Comparison of ENCODE assay signal across 9 mouse cellular contexts in the genomic region with DNA sequence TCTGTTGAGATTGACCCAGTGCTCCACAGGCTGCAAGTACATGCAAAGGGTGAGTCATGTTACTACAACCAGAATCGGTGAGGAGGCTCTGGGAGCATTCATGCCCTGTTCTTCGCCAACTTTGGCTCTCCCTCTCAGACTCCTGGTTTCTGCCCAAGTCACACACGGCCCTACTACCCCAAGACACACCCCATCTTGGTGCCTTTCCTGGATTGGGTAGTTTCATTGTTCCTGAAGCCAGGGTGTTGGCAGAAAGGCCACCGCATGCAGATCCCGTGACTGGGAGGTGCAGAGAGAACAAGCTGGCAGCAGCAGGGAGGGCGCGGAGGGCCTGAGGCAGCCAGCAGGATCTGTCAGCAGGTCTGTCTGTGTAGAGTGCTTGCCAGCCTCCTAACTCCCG.
DNase-seq lines count a peak whose midpoint lies in the region; ATAC-seq lines count a peak whose summit lies in the region.
"Had no signal": no experiment of that assay in that cellular context is flagged by ENCODE, and none has a peak within 500 bp of the region (broad histone marks: within the 10 kb centered on the region; RNA-seq: fewer than 3 reads in every experiment).

No protein-coding gene starts in this region.

- no peaks in the 10 kb centered on the region for H3K36me3 ChIP-seq in kidney, embryonic 16.5 days (ENCODE audit: insufficient read depth, low read length)

- peak; percentile 54 for DNase-seq in kidney, adult 9 months
- peak; percentile 88 for DNase-seq in adipocyte (ENCODE audit: low spot score)
- DNase-seq in heart, adult 18-20 months = peak; percentile 87 to 88
- peak; percentile 81 to 85 for DNase-seq in lung, adult 18-20 months
- no peak for DNase-seq in left cerebral cortex, adult 18-20 months (ENCODE audit: low spot score in 2 of 2)
- no peak for DNase-seq in frontal cortex, adult 2 months (ENCODE audit: extremely low spot score in 1 of 2, low spot score in 1 of 2)
- DNase-seq in frontal cortex, postnatal 14 days (ENCODE audit: low spot score in 2 of 2) = no peak

- peaks cover 27% of the 10 kb centered on the region for H3K4me1 ChIP-seq in kidney, embryonic 16.5 days (ENCODE audit: insufficient read depth, low read length)

- ATAC-seq in kidney, embryonic 16.5 days (ENCODE audit: low FRiP score, low TSS enrichment) = no peak

- no peak overlapping the region for H3K27ac ChIP-seq in kidney, embryonic 16.5 days (ENCODE audit: low read length)
- H3K27ac ChIP-seq: liver, embryonic 14.5 days had no signal

- no peak overlapping the region for H3K9ac ChIP-seq in kidney, embryonic 16.5 days (replicated peaks; ENCODE audit: low read length)
- H3K9ac ChIP-seq: liver, embryonic 14.5 days had no signal

- no peak overlapping the region for H3K4me2 ChIP-seq in kidney, embryonic 16.5 days (replicated peaks; ENCODE audit: low read depth, low read length)

- no peaks in the 10 kb centered on the region for H3K27me3 ChIP-seq in kidney, embryonic 16.5 days (ENCODE audit: insufficient read depth, low read length)

- 82% methylated on average over 8 of the region's 8 CpGs for WGBS in kidney, embryonic 16.5 days

- H3K4me3 ChIP-seq in kidney, embryonic 16.5 days (ENCODE audit: low read length) = no peak overlapping the region

- peaks cover 4% of the 10 kb centered on the region; the same call in 1 of the 2 replicates for H3K9me3 ChIP-seq in kidney, embryonic 16.5 days (ENCODE audit: low read length)

Comparison
In these comparisons a context has a peak if more than half of its experiments do, and no peak if none do; other contexts are left out.
1. DNase-seq: peak in kidney, adult 9 months (single experiment), adipocyte (single experiment), heart, adult 18-20 months (2 of 2) and lung, adult 18-20 months (2 of 2); none in left cerebral cortex, adult 18-20 months (0 of 2), frontal cortex, adult 2 months (0 of 2) and frontal cortex, postnatal 14 days (0 of 2).